Mouse (Mus musculus) left cerebral cortex, postnatal 36 days (tissue): ENCODE measurements around the gene Usp49. TPM values are rescaled to one million over a fixed set of nuclear protein-coding genes. Genes with fewer than 3 reads are reported as not detected.
A peak's percentile ranks its signal among the peaks of the same experiment; 100 is the strongest.

Experiments used
- DNase-seq, 2 experiments: peaks; one replicate each; pipeline ENCODE4 v3.0.0; 2021 to 2022; ENCODE audit warnings: low spot score in 2 of 2, mixed read lengths in 1 of 2
- intact Hi-C: fragments of 180-260 bp; cut with DNase I; formaldehyde crosslinking; loops from one replicate; pipeline ENCODE4 v1.15.1; 2025
- total RNA-seq, 2 experiments: library from RNA; stranded (reverse); gene quantifications; 2 replicates each; pipeline ENCODE4 v1.2.3; 2021

Gene Usp49
- total RNA-seq, 2 experiments from 2014 or later, result 10.6 to 13.5 TPM

DNA sequence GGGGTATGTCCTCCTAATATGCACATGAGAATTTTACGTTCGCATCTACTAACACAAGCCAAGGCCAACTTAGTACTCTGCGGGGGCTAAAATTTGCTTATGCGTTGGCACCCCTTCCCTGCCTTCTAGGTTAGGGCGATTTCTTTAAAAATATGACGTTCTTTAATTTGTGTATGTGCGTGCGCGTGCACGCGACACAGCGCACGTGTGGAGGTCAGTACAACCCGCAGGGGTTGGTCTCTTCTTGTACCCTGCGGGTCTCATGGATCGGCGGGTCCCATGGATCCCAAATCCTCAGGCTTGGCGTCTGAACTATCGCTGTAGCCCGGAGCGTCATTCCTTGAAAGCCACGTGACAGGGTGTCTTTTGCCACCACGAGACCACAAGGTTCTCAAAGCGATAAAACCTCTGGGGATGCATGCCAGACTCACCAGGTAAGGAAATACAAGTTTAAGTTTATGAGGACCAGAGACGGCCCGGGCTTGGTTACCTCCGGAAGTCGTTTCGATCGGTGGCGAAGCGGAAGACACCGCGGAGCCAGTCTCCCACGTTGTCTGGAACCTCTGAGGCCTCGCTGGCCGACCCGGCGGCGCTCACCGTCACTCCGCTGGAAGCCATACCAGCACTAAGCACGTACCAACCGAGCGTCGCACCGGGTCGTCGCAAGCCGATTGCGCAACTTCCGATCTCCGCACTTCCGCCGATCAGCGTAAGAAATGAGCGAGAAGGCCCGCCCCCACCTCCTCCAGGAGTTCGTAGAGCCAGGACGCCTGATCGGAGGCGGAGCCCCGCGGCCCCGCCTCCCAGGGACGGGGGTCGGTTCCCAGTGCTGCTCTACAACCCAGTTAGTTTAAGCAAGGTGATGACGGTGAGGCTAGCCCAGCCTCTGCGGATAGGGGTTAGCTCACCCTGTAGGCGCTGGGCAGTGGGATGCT, 57.2 kb downstream of the Usp49 start:
- DNase-seq, result peak; percentile 95 to 96
- intact Hi-C loops, result loop anchor here (5.0 kb wide), 3 partner anchors 60 to 180 kb away; partner anchors contain the start of genes Bysl, Ccnd3, Gm20517 and Med20

DNA sequence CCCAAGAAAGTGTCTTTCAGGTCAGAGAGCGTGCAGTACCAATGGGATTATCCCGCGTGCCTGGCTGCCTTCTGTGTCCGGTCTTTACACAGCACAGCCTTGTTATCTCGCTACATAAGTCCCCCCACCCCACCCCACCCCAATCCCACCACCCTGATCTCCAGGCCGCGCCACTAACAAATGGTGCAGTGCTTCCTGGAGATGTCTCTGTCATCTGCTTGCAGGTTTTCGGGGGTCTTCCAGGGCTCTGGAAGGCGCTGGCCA, 57.8 kb downstream of the Usp49 start, which contains the start of gene Tomm6:
TSS of gene Tomm6 (minus strand) at position 43 of the 264 bp plus-strand sequence.
- intact Hi-C loops, result loop anchor here (5.0 kb wide), 3 partner anchors 61 to 181 kb away; partner anchors contain the start of genes Bysl, Ccnd3, Gm20517 and Med20

DNA sequence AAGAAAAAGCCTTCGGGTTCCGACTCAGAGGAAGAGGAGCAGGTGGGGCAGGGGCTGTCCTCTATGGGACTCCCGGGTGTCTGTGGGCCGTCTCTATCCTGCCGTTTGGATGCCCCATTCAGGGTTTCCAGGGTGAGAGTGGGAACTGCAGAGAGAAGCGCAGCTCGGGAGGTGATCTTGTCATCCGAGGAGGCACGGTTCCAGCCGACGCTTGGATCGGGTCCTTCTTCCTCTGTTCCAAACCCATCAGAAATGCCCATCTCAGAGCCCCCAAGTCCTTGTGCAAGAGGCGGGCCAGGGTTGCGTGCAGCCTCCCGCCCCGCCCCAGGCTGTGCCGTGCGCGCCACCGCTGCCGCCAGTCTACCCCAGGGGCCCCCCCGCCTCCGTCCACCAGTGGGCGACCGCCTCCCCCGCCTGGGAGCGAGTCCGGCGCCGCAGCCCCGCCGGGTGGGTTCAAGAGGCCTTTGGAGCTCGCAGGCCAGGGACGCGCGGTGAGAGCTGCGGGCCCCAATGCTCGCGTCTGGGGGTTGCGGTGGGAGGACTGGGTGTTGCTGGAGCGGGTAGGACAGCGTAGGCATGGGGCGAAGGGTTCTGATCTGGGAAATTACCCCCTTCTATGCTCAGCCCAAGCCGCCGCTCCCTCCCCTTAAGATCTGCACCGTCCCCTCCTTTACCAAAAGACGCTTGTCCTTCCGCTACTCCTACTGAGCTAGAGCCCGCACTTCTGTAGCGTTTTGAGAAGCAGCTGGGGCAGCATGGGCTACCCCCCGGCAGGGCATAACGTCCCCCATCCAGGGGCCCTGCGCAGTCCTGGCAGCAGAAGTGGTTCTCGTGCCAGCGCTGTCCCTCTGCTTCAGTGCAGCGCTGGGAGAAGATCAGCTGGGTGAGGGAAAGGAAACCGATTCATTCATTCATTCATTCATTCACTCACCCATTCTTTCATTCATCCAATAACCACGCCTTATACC, 58.4 kb downstream of the Usp49 start, which contains the start of gene Frs3:
TSS of gene Frs3 (plus strand) at position 423 of the 968 bp plus-strand sequence.
- intact Hi-C loops, result loop anchor here (5.0 kb wide), 3 partner anchors 62 to 182 kb away; partner anchors contain the start of genes Bysl, Ccnd3, Gm20517 and Med20
- DNase-seq, result peak; percentile 81 to 86

More for the DNA sequence above, 57.8 kb downstream of the Usp49 start, which contains the start of gene Tomm6:
- DNase-seq, result no peak

DNA sequence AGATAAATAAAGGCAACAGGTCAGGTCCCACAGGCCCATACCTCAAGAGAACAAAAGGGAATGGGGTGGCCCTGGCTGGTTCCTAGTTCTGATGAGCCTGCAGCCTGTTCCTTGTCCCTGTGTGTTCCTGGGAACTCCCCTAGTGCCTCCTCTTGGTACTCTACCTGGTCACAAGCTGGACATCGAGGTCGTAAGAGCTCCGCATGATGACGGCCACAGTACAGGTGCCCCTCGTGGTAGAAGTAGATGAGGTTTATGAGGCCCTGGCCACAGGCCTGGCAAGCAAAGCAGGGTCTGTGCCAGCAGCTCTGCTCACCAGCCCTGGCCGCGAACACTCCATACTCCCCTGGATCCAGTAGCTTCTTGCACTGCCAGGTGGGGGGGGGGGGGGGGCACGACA, 59.4 kb downstream of the Usp49 start:
- intact Hi-C loops, result loop anchor here (5.0 kb wide), 3 partner anchors 63 to 183 kb away; partner anchors contain the start of genes Bysl, Ccnd3, Gm20517 and Med20
- no peak for DNase-seq

DNA sequence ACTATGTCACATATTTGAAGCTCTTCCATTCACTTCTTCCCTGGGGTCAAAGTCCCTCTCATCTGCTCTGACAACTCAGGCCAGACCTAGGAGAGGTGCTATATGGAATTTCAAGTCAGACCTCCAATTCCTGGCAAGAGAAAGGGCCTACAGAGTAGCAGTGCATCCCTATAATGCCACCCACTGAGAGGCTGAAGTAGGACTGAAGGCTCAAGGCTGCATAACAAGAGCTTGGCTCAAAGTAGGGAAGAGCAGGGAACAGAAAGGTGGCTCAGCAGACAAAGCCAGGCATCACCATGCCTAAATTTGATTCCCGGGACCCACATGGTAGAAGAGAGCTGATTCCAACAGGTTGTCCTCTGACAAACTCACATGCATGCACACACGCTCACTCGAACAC, 61.2 kb downstream of the Usp49 start:
- intact Hi-C loops, result no loop called here
- no peak for DNase-seq

DNA sequence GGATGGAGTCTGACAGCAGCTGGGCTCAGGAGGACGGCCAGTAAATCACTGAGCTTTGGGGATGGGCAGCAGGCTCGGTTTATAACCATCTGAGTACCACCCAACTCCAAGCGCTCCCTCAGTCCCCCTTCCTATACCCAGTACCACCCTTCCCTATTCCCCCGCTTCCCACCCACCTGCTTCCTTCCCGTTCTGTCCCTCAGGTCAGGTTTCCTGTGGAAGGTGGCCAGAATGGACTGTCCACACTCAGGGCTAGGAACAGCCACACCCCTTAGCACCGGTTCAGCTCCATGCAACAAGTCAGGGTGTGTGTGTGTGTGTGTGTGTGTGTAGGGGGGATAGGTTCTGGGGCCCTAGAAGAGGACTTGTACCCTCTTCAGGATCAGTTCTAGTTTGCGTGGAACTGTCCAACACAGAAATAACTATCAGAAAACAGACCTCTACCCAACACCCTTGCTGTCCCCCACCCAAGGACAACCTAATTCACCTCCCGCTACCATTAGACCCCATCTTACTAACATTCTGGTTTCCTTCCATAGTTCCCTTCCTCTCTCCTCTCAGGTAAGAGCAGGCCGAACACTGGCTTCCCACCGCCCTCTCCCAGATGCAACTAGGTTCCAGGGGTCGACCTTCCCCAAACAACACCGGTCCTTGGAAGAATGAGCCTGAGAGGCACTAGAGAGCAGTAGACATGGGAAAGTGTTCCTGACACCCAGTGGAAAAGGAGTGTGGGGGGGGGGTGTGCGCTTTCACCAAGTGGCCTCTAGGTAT, 63.4 kb downstream of the Usp49 start:
- intact Hi-C loops, result no loop called here
- no peak for DNase-seq

DNA sequence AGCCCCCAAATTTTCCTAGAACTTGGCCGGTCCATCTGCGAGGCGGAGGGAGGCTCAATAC, 63.8 kb downstream of the Usp49 start, which contains the start of gene Gm21981:
TSS of gene Gm21981 (minus strand) at position 14 of the 61 bp plus-strand sequence.
- DNase-seq, result no peak
- intact Hi-C loops, result no loop called here

DNA sequence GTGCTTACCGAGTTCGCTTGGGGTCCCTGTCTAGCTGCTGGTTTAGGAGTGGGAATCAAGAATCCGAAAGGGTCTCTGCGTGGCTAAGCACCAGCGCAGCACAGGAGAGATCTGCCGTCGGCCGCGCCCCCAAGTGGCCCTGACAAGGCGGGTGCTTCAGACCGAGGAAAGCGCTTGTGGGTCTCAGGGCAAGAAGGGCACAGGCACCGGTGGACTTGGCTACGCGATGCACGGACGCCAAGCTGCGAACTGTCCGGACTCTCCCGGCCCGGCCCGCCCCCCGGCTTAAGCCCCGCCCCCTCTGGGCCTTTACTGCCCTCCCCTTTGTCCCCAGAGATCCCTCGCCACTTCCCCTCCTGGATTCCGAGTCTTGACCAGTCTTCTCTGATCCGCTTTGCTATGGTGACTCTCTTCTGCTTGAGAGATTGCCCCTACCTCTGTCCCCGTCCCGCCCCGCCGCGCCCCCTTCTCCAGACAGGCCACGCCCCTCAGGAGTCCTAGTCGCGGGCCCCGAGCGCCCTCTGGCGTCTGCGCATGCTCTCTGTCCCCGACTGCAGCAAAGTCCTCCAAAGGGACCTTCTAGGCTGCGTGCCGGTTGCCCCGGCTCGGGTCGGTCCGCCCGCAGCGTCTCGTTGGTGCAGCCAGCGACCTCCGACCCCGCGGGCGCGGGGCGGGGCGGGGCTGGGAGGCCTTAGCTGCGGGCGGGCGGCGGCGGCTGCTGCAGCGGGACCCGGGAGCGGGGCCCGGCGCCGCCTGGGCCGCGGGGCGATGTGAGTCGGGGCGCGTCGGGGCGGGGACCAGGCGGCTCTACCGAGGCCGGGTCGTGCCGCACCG, 64.2 kb downstream of the Usp49 start, which contains the start of gene Prickle4:
TSS of gene Prickle4 (minus strand) at position 234 of the 834 bp plus-strand sequence.
- intact Hi-C loops, result no loop called here
- peak; percentile 96 for DNase-seq

DNA sequence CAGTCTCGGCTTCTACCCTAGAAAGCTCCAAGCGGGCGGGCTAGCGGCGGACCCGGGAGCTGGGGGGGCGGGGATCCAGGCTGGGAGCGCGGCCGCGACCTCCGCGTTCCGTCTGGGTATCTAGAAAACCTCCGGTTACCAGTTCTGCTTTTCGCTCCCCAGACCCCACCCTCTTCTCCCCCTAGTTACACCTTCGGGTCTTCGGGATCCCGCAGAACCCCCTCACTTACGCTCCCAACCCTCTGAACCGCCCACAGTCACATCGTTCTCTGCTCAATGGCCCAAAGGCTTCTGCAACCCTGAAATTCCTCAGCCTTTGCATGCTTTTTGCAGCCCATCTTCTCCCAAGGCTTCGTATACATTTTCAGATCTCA, 64.8 kb downstream of the Usp49 start:
- intact Hi-C loops, result no loop called here
- DNase-seq, result no peak

DNA sequence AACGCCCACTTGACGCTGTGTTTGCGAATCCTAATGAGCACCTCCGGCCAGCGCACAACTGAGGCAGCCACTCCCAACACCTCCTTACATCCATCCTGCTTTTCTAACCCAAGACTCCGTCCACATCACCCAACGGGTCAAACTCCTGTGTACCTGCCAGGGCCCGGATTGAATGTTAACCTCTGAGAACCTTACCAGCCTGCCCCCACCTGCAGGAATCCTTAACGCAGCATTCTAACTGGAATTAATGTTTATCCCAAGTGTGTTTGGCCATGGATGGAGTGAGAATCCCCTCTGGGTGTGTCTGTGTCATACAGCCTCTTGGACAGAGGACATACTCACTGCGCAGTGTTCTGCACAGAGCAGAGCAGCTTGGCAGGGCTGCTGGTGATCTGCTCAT, 67.7 kb downstream of the Usp49 start:
- no peak for DNase-seq
- intact Hi-C loops, result no loop called here

DNA sequence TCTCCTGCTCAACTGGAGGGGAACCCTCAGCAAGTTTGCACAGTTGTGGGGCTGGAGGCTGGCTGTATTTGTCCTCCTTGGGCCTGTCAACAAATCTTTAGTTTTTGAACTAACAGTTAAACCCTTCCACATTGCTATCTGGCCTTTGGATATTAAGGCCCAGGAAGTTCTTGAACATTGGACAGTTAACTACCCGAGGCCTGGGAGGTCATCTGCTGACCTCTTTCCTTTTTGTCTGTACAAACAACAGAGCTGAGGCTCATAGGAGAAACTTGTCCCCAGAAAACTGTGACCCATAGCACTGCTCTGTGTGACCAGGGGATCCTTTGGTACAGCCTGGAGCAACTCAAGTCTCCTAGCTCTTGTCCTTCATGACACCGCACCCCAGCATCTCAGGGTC, 68.6 kb downstream of the Usp49 start:
- DNase-seq, result no peak
- intact Hi-C loops, result no loop called here

DNA sequence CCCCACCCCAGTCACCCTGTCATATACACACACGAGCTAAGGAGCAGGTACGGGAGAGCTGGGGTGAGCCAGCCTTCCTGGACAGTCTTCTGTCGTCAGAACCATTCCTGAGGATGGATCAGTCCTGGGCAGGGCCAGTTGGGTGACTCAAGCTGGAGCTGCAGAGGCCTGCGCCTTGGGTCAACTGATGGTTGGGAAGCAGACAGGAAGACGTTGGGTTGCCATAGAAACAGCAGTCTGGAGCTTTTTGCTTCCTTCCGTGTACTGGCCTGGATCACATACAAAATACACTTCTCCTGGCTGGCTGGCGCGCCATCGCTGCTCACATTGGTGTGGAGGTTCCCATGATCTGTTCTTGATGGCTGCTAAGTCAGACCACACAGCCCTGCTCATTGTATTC, 71.3 kb downstream of the Usp49 start:
- no peak for DNase-seq
- intact Hi-C loops, result no loop called here

DNA sequence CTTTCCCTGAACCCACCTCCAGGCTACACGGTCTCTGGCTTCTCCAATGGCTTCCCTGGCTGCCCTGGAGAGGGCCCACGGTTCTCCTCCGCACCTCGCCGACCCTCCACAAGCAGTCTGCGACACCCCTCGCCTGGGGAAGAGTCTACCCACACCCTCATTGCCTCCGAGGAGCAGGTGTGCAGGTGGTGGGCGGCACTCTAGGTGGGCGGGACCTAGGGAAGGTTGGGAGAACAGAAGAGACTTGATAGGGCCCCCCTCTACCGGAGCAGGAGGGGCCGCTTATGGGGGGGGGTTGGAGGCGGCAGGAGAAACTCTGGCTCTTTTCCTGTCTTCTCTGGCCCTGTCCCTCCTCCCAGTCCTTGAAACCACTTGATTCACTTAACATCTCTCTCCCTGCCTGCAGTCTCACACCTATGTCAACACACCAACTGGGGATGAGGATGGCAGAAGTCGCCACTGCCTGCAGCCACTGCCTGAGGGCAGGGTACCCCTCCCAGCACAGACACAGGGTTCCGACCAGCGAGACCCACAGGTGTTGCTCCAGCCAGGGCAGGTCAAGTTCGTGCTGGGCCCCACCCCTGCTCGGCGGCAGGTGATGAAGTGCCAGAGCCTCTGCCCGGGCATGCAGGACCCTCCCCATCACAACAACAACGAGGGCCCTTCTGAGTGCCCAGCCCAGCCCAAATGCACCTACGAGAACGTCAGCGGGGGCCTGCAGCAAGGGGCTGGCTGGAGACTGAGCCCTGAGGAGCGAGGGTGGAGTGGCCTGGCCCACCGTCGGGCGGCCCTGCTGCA, 72.3 kb downstream of the Usp49 start:
- intact Hi-C loops, result no loop called here
- no peak for DNase-seq

DNA sequence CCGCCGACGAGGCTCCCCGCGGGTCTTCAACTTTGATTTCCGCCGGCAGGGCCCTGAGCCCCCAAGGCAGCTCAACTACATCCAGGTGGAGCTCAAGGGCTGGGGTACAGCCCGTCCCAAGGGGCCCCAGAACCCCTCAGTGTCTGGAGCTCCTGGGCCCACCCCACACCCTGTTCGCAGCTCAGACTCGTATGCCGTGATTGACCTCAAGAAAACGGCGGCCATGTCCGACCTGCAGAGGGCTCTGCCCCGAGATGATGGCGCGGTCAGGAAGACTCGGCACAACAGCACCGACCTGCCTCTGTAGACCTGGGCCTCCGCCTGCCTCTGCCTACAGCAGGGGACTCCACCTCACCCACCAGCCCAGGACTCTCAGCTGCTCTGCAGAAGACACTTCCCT, 73.1 kb downstream of the Usp49 start:
- no peak for DNase-seq
- intact Hi-C loops, result no loop called here

DNA sequence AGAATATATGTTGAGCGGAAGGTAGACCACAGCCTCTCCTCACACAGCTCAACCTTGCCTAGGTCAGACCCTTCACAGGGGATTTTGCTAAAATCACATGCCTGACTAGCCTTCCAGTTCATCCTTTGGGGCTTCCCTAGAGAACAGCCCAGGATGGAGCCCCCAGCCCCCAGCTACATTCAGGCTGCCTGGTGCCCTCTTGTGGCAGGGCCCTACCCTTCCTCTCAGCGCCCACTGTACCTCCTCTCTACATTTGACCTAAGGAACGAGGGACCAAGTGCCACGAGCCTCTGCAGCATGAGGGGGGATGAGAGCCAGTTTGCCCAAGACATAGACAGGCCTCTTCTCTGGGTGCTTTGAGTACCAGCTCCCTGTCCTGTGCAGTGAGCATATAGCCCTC, 74.2 kb downstream of the Usp49 start:
- no peak for DNase-seq
- intact Hi-C loops, result no loop called here

DNA sequence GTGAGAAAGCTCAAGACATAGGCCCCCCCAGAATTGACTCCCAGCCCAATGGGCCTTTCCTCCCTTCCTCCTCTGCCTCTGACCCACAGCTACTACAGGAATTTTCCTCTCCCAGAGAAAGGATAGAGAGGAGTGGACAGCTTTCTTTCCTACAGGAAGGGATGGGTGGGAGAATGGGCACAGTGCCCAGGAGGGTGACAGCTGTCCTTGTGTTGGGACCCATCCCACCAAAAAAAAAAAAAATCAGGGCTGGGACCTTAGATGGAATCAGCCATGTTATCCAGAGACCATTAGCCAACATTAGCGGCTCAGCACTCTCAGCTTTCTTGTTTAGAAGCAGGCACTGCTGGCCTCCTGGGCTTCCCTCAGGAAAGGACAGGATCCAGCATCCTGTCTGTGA, 75.7 kb downstream of the Usp49 start:
- intact Hi-C loops, result no loop called here
- no peak for DNase-seq

DNA sequence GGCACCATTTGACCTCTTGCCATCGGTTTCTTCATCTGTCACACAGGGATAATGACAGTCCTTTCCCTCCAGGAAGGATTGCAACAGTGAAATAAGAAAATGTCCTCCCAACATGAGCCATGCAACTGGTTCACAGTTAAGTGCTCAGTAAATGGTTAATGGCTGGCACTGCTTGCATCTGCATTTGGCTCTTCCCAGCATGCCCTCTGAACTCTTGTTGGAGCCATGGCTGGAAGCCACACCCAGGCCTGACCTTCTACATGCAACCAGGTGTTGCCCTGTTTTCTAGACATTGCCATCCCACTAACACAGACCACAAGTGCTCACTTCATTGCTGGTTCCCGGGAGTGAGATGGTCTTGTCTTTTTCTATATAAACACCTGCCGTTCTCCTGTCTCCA, 77.5 kb downstream of the Usp49 start:
- no peak for DNase-seq
- intact Hi-C loops, result no loop called here

DNA sequence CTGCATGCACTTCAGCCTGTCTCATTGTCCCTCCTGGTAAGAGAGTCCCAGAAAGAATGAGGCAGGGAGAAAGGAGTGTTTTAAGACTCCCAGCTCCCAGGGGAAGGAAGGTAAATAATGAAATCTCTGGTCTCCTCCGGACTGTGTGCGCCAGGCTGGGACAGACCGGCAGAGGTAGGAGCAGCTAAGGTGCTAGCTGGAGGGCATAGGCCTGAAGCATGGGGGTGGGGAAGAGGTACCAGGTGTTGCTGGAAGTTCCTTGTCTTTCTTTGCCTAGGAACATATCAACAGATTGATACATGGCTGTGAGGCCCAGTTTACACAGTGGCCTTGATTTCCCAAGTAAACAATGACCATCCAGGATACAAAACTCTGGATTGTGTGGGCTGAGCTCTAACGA, 78.5 kb downstream of the Usp49 start:
- no peak for DNase-seq

More for the DNA sequence above, 78.5 kb downstream of the Usp49 start:
- intact Hi-C loops, result no loop called here
